Mouse (Mus musculus) brain, adult 2 months (tissue): Measurements from ENCODE around the gene Rhou.
"Not testable (repeated sequence)": the region's sequence is repeated elsewhere in the genome, so short reads cannot be mapped to it uniquely, and the experiment has no call there.

Source experiments
- DNase-seq: peaks from one replicate; pipeline ENCODE4 v3.0.0; 2011; ENCODE audit warnings: low read depth, low spot score

Gene Rhou

GRCm38 (mm10) chr8:123653308-123653993, at the start of gene Rhou:
Rhou (plus strand) TSS chr8:123653929.
- peak; percentile 95 for DNase-seq

- DNase-seq, result not testable (repeated sequence)
Observed at GRCm38 (mm10) chr8:123612652-123613051, 41.1 kb upstream of the Rhou start.

- not testable (repeated sequence) for DNase-seq
Observed at GRCm38 (mm10) chr8:123623523-123623922, 30.2 kb upstream of the Rhou start.

- no peak for DNase-seq
Observed at GRCm38 (mm10) chr8:123624274-123624673, 29.5 kb upstream of the Rhou start.

DNA sequence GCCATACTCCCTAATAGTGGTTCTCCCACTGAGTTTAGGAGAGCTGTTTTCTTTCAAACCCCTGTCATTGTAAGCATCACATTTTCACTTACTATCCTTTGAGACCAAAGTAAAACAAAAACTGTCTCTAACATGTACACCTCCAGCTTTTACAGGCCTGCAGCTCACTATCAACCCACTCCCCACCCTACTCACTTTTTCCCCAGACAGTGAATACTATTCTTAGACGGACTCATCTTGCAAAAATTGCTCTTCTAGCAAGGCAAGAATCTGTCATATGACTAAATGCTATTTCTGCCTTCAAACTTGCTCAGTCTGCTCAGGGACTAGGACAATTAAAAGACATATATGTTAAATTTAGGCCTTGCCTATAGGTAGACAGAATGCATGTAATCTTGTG, 29.0 kb upstream of the Rhou start:
- DNase-seq, result peak; percentile 74

DNA sequence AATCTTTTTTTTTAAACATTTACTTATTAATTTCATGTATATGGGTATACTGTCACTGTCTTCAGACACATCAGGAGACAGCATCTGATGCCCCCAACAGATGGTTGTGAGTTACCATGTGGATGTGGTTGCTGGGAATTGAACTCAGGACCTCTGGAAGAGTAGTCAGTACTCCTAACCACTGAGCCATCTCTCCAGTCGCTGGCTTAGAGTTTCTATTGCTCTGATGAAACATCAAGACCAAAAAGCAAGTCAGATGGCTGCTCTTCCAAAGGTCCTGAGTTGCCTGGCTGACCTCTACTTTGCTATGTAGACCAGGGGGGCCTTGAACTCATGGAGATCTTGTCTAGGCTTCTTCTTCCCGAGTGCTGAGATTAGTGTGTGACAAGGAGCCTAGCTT, 28.0 kb upstream of the Rhou start:
- DNase-seq, result no peak

DNA sequence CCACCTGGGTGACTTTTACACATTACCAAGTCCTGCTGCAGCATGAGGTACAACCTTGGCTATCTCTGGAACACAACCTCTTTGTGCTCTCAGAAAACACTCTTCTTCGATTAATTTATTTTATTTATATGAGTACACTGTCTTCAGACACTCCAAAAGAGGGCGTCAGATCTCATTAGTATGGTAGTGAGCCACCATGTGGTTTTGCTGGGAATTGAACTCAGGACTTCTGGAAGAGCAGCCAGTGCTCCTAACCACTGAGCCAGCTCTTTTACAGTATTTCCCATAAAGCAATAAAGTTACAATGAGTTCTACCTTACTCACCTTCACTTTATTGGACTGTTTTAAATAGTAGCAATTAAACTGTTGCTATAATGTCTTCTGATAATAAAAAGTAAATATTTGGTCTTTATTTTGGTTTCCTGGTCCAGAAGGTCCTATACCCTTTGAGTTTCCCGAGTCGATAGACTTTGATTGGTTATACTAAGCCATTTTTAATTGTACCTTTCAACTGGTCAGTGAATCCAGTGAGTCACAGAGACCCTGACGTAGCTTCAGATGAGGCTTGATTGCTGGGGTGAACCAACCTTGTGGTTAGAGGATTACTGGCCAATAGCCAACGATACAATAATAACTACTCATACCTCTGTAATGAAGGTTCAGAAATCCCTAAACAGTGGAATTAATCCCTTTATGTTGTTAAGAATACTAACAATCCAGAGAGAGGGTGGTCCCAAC, 26.1 kb upstream of the Rhou start:
- no peak for DNase-seq

DNA sequence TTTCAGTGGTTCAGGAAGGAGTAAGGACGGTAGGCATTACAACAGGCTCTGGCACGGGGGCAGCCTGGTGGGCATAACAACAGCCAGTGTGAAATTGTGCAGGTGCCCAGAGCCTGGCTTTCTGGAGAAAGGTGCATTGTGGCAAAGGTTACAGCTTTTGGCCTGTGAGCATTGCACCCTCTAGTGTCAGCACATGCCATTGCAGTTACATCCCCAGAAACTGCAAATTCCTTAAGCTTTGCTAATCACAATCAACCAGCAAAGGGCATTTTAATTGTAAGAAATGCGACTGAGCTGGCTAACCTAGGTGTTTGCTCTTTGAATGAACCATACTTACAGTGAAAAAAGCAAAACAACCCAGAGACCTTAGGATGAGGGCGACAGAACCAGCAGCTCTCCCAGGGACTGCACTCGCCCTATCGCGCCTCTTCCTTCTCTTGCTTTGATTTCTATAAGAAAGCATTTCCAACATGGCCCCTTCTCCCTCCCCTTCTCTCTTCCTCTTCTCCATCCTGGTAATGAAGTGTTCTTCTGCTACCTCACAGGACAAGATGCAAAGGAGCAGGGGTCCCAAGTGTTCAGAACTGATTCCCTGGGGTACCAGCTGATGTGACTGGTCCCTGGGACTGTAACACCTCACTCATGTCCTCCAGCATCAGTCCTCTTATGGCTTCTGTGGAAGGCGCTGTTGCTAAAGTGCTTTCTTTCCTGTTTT, 25.3 kb upstream of the Rhou start:
- DNase-seq, result peak; percentile 78

DNA sequence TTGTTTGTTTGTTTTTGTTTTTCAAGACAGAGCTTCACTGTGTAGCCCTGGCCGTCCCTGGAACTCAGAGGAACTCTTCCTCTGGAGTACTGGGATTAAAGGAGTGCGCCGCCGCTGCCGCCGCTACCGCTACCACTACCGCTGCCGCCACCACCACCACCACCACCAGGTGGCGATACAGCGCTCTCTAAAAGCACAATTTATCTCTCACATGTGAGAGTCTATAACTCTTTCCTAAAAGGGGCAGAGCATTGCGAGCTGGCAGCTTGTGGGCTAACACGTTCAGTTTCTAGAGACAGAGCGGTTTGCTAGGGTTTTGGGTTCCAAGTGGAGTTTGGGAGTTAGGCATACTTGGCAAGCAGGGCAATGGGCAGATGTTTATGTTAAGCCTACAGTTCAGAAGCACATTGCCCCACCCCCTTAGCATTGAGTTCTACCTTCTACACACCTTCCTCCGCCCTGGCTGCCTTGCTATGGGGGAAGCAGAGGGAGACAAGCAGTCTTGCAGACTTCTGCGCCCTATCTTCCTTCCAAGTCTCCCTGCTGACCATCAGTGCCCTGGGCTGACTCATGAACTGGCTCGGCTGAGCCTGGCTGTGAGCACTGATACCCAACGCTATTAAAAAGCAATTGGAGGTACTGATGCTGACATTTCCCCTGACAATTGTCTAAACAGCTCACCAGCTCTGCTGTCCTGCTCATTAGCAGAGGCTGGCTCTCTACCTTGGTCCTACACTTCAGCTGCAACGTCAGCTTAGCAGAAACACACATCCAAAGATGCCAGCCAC, 24.6 kb upstream of the Rhou start:
- peak; percentile 86 for DNase-seq

- no peak for DNase-seq
Observed at GRCm38 (mm10) chr8:123630058-123630457, 23.7 kb upstream of the Rhou start.

GRCm38 (mm10) chr8:123630841-123631251, 22.9 kb upstream of the Rhou start:
- peak; percentile 49 for DNase-seq

DNA sequence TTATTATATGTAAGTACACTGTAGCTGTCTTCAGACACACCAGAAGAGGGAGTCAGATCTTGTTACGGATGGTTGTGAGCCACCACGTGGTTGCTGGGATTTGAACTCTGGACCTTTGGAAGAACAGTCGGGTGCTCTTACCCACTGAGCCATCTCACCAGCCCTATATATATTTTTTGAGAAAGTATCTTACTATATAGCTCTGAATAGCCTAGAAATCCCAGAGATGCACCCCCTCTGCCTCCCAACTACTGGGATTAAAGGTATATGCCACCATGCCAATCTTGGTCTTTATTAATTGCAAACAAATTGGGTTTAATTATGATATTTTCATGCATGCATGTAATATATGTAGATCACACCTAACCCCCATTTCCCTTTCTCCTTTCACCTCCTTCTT, 22.0 kb upstream of the Rhou start:
- not testable (repeated sequence) for DNase-seq

- no peak for DNase-seq
Observed at GRCm38 (mm10) chr8:123632257-123632656, 21.5 kb upstream of the Rhou start.

- DNase-seq, result no peak
Observed at GRCm38 (mm10) chr8:123633801-123634200, 19.9 kb upstream of the Rhou start.

GRCm38 (mm10) chr8:123634395-123635131, 19.2 kb upstream of the Rhou start:
- DNase-seq, result peak; percentile 69

DNA sequence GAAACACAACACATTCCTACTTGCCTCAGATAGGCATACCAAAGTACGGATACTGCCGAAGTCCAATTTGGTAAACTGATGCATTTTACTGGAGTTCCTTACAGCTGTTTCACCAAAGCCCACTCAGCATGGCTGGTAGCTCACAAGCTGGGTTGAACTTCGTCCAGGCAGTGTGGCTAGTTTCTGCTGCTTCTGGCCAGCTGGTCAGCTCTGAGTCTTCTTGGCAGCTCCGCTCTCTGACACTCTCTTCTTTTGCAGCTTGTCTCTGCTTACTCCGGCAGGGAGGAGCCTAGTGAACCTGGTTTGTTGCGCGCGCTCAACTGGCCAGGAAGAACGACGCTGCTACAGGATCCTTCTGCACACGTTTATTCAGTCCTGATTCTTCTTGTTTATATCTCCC, 18.1 kb upstream of the Rhou start:
- no peak for DNase-seq

GRCm38 (mm10) chr8:123643330-123644051, 10.2 kb upstream of the Rhou start:
- peak; percentile 88 for DNase-seq

DNA sequence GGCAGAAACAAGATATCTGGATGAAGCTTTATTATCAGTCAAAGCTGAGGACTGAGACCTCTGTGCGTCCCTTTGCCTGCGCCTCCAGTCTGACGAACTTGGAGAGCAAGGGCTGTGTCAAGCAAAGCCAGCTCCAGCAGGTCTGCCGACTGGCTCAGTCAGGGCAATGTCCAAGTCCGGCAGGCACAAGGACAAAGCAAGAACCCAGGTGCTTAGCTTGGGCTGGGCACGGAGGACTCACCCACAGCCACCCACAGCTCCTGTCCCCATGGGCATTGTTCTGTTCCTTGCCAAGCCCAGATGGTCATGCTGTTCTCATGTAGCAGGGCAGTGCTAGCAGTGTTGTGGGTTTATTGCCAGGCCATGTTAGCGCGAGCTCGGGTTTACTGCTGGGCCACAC, 8.5 kb upstream of the Rhou start:
- no peak for DNase-seq

DNA sequence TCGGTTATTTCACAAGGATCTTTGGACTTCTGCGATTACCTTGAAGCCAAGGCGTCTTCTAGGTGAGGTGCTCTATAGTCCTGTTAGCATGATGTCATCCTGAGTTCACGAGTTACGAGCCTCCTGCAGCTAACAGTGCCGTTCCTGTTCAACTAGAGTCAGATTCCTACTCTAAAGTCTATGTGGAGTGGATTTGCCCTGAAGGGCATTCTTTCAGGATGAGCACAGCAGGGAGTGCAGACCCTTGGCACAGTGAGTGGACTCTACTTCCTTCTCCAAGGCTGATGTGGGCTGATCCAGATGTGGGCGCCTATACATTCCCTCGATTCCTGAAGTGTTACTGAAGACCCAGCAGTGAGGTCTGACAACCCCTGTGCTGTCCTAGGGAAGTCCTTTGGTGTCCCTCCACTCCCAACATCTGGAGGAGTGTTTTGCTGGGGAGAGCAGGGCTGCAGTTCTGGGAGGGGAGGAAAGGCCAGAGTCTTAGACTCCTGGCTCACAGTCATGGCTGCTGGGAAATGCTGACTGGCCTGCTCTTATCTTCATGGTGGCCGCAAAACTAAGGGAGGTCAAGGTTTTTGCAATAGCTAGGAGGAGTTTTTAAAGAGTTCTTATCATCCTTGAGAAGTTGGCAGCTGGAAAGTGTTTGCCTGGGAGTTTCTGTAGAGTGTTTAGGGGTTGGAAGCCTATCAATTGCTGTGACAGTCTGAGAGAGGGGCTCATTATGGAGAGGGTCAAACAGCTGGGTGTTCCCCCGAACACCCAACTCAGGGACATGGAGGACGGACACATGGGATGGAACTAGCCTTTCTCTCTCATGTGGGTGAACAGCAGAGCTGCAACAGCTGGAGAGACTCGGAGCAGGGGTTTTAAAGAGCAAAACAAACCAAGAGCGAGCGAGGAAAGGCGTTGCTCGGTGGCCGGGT, 5.2 kb upstream of the Rhou start:
- no peak for DNase-seq
